Mouse (Mus musculus) layer of hippocampus, postnatal 36 days (tissue): ENCODE results near the gene Tmem9b. TPM values are rescaled to one million over a fixed set of nuclear protein-coding genes. Genes with fewer than 3 reads are reported as not detected.

Experiments
- total RNA-seq, 2 experiments: library from RNA; stranded (reverse); gene quantifications; 2 replicates each; pipeline ENCODE4 v1.2.3; 2021

The Tmem9b gene
- total RNA-seq, 2 experiments from 2014 or later: 97.9 to 107 TPM

Other genes starting within 250 kb of the Tmem9b start
- gene Trim66, start 244.7 kb downstream of the Tmem9b start, total RNA-seq: 1 to 10 TPM; 4.9 to 5.2 TPM
- gene Rpl27a, start 233.7 kb downstream of the Tmem9b start, total RNA-seq: 100 to 1,000 TPM; 149 to 161 TPM
- gene St5, start 49.3 kb downstream of the Tmem9b start, total RNA-seq: 10 to 100 TPM; 39.1 to 55.7 TPM
- 1 to 10 TPM; 5.6 to 5.9 TPM for gene Akip1, start 49.2 kb downstream of the Tmem9b start, total RNA-seq
- gene BC051019, start 29.0 kb downstream of the Tmem9b start, total RNA-seq: not detected
- gene Ascl3, start 21.1 kb downstream of the Tmem9b start, total RNA-seq: not detected
- gene Nrip3, start 29.1 kb upstream of the Tmem9b start, total RNA-seq: 100 to 1,000 TPM; 209 to 247 TPM
- gene Scube2, start 112.8 kb upstream of the Tmem9b start, total RNA-seq: 1 to 10 TPM; 1.9 to 2.0 TPM
- 100 to 1,000 TPM; 206 to 213 TPM for gene Dennd5a, start 207.6 kb upstream of the Tmem9b start, total RNA-seq
- gene Tmem41b, start 234.1 kb upstream of the Tmem9b start, total RNA-seq: 10 to 100 TPM; 49.2 to 52.9 TPM